Mouse (Mus musculus): ENCODE data around the gene Adipor2.

- TF ChIP-seq POLR2A (IDR thresholded peaks at IDR 0.05; ENCODE audit: borderline replicate concordance, insufficient read depth, low read length) (no peak), CTCF (IDR thresholded peaks at IDR 0.05; ENCODE audit: borderline replicate concordance, insufficient read depth, low read depth, low read length) (no peak)
These were observed 105.1 kb downstream of the Adipor2 start for GRCm38 (mm10) chr6:119312381-119312780.
